Comparison of ENCODE assay signal across 17 mouse cellular contexts in genomic region chr8:104607944-104608343, GRCm38 (mm10). TPM values are rescaled to one million over a fixed set of nuclear protein-coding genes. Genes with fewer than 3 reads are reported as not detected.
DNase-seq lines count a peak whose midpoint lies in the region; ATAC-seq lines count a peak whose summit lies in the region.
"Had no signal": no experiment of that assay in that cellular context is flagged by ENCODE, and none has a peak within 500 bp of the region (broad histone marks: within the 10 kb centered on the region; RNA-seq: fewer than 3 reads in every experiment).

No protein-coding gene starts in this region.

- 58% methylated on average over 2 of the region's 2 CpGs for WGBS in heart, embryonic 10.5 days

- H3K27me3 ChIP-seq in heart, embryonic 10.5 days (ENCODE audit: insufficient read depth, poor library complexity, severe bottlenecking): no peaks in the 10 kb centered on the region
- H3K27me3 ChIP-seq: CH12.LX had no signal

- 0 out of 2 replicates have a peak overlapping the region, but pooled peaks have one; percentile 41 for H3K4me3 ChIP-seq in heart, embryonic 10.5 days
- H3K4me3 ChIP-seq: erythroblast, embryonic 14.5 days; liver, embryonic 12.5 days; megakaryocyte, embryonic 14.5 days had no signal

- H3K27ac ChIP-seq in heart, embryonic 10.5 days: peak overlapping the region; percentile 92
- H3K27ac ChIP-seq: liver, embryonic 12.5 days had no signal

- H3K9me3 ChIP-seq in heart, embryonic 10.5 days: no peaks in the 10 kb centered on the region
- H3K9me3 ChIP-seq: liver, embryonic 12.5 days; megakaryocyte, embryonic 14.5 days had no signal

- DNase-seq in cerebellum, adult 11 months: no peak
- DNase-seq in gastrocnemius, adult 8-10 months (ENCODE audit: low spot score in 2 of 2): peak; percentile 76 to 89
- no peak for DNase-seq in heart, embryonic 10.5 days (ENCODE audit: low spot score)
- peak; percentile 51 for DNase-seq in heart, postnatal 25 days (ENCODE audit: low spot score)
- no peak for DNase-seq in lung, adult 18-20 months
- DNase-seq in adrenal gland, adult 2 months: no peak
- no peak for DNase-seq in right cerebral cortex, postnatal 36 days (ENCODE audit: low spot score in 2 of 2)
- DNase-seq: thymus, postnatal 14 days had no signal

- H3K36me3 ChIP-seq in heart, embryonic 10.5 days: no peaks in the 10 kb centered on the region
- H3K36me3 ChIP-seq: liver, embryonic 12.5 days had no signal

- intact Hi-C loops in heart, postnatal 25 days (cut with DNase I): no loop called here

- peak; percentile 70 for ATAC-seq in cerebellum, adult (ENCODE audit: insufficient number of reproducible peaks, low FRiP score, low TSS enrichment)
- ATAC-seq: liver, embryonic 12.5 days; lung, postnatal 0 days had no signal

- peaks cover 85% of the 10 kb centered on the region for H3K4me1 ChIP-seq in heart, embryonic 10.5 days
- H3K4me1 ChIP-seq: liver, embryonic 12.5 days had no signal

RNA-seq across cellular contexts. Expression of gene Cdh16, which starts 16.3 kb away (rescaled TPM):
- total RNA-seq in gastrocnemius, adult 8-10 months (2022): under 1 TPM in 1 of 4 experiments, not detected in 3; 0.47 TPM
- polyA plus RNA-seq in heart, embryonic 10.5 days (2016; fragmentation: Nextera tagmentation; extraction: Ambion mirVana): 8.0 and 21.0 TPM in 2 replicates
- total RNA-seq in heart, postnatal 25 days (2021): 1 to 10 TPM; 2.4 to 3.1 TPM
- not detected for total RNA-seq in adrenal gland, adult 2 months (2021)
- not detected in 2 replicates for polyA plus RNA-seq in adrenal gland, adult 2 months (2012; rRNA removed)
- total RNA-seq: CH12.LX; hematopoietic stem cell, adult 5-6 weeks; left cerebral cortex, postnatal 14 days had no signal
- polyA plus RNA-seq: brain, embryonic 14.5 days; erythroblast, embryonic 14.5 days had no signal

RNA-seq across cellular contexts. Expression of gene Pdp2, which starts 16.7 kb away (rescaled TPM):
- total RNA-seq in gastrocnemius, adult 8-10 months (2022): 1 to 10 TPM; 2.0 to 4.6 (median 4.4) TPM
- 10.9 and 11.0 TPM in 2 replicates for polyA plus RNA-seq in heart, embryonic 10.5 days (2016; fragmentation: Nextera tagmentation; extraction: Ambion mirVana)
- 10 to 100 TPM; 20.1 to 29.0 TPM for total RNA-seq in heart, postnatal 25 days (2021)
- total RNA-seq in adrenal gland, adult 2 months (2021): 10 to 100 TPM; 30.7 to 37.3 TPM
- polyA plus RNA-seq in adrenal gland, adult 2 months (2012; rRNA removed): 6.5 and 7.6 TPM in 2 replicates

RNA-seq across cellular contexts. Expression of gene Rrad, which starts 23.2 kb away (rescaled TPM):
- 1 to 10 TPM; 3.7 to 9.5 (median 5.0) TPM for total RNA-seq in gastrocnemius, adult 8-10 months (2022)
- polyA plus RNA-seq in heart, embryonic 10.5 days (2016; fragmentation: Nextera tagmentation; extraction: Ambion mirVana): 200 and 322 TPM in 2 replicates
- total RNA-seq in heart, postnatal 25 days (2021): 100 to 1,000 TPM; 323 to 376 TPM
- total RNA-seq in adrenal gland, adult 2 months (2021): 10 to 100 TPM in 1 of 2 experiments, 1 to 10 TPM in 1; 3.3 to 14.4 TPM
- polyA plus RNA-seq in adrenal gland, adult 2 months (2012; rRNA removed): 4.1 and 7.4 TPM in 2 replicates

RNA-seq across cellular contexts. Expression of gene Ciao2b, which starts 33.8 kb away (rescaled TPM):
- total RNA-seq in gastrocnemius, adult 8-10 months (2022): 10 to 100 TPM; 36.1 to 46.5 (median 41.2) TPM
- polyA plus RNA-seq in heart, embryonic 10.5 days (2016; fragmentation: Nextera tagmentation; extraction: Ambion mirVana): 198 and 244 TPM in 2 replicates
- total RNA-seq in heart, postnatal 25 days (2021): 10 to 100 TPM; 58.7 to 66.5 TPM
- 10 to 100 TPM; 44.9 to 47.9 TPM for total RNA-seq in adrenal gland, adult 2 months (2021)
- polyA plus RNA-seq in adrenal gland, adult 2 months (2012; rRNA removed): 24.2 and 26.0 TPM in 2 replicates

Comparison
In these comparisons a context has a peak if more than half of its experiments do, and no peak if none do; other contexts are left out.
1. DNase-seq: peak in gastrocnemius, adult 8-10 months (2 of 2) and heart, postnatal 25 days (single experiment); none in cerebellum, adult 11 months (single experiment), heart, embryonic 10.5 days (single experiment), lung, adult 18-20 months (0 of 2), adrenal gland, adult 2 months (single experiment) and right cerebral cortex, postnatal 36 days (0 of 2).
2. RNA of gene Rrad, which starts 23.2 kb away (total RNA-seq): 323 to 376 TPM in heart, postnatal 25 days; 3.3 to 14.4 TPM in adrenal gland, adult 2 months and 3.7 to 9.5 TPM in gastrocnemius, adult 8-10 months; every median in the first group is over 10 times any median in the second.